Mouse (Mus musculus) kidney, adult 8-10 months (tissue): Measurements from ENCODE around the gene Ddrgk1.
"Not testable (repeated sequence)": the region's sequence is repeated elsewhere in the genome, so short reads cannot be mapped to it uniquely, and the experiment has no call there.

Experiments
- DNase-seq, 2 experiments: peaks; one replicate each; pipeline ENCODE4 v3.0.0; 2022

Ddrgk1 gene

GRCm38 (mm10) chr2:130649028-130649427, 15.4 kb downstream of the Ddrgk1 start:
- DNase-seq, result not testable (repeated sequence)

GRCm38 (mm10) chr2:130645198-130645597, 19.3 kb downstream of the Ddrgk1 start:
- DNase-seq, result no peak

- peak; percentile 91 to 93 for DNase-seq
These were observed 21.6 kb downstream of the Ddrgk1 start, which contains the start of gene Lzts3 for GRCm38 (mm10) chr2:130642684-130643369. Gene Lzts3 (minus strand): TSS chr2:130642803.

GRCm38 (mm10) chr2:130642197-130642660, 22.2 kb downstream of the Ddrgk1 start:
- DNase-seq, result no peak

GRCm38 (mm10) chr2:130641351-130642025, 23.0 kb downstream of the Ddrgk1 start:
- DNase-seq, result peak in 1 of 2 experiments; percentile 41

GRCm38 (mm10) chr2:130639276-130639675, 25.2 kb downstream of the Ddrgk1 start:
- DNase-seq, result peak in 1 of 2 experiments; percentile 51

- peak; percentile 95 to 97 for DNase-seq
These were observed 26.3 kb downstream of the Ddrgk1 start for GRCm38 (mm10) chr2:130638101-130638611.

GRCm38 (mm10) chr2:130635847-130636246, 28.6 kb downstream of the Ddrgk1 start:
- DNase-seq, result no peak

- DNase-seq, result no peak
These were observed 29.6 kb downstream of the Ddrgk1 start for GRCm38 (mm10) chr2:130634739-130635411.

GRCm38 (mm10) chr2:130634006-130634738, 30.3 kb downstream of the Ddrgk1 start:
- DNase-seq, result no peak

GRCm38 (mm10) chr2:130632887-130633675, 31.4 kb downstream of the Ddrgk1 start:
- DNase-seq, result no peak

- DNase-seq, result peak; percentile 63 to 79
These were observed 32.0 kb downstream of the Ddrgk1 start for GRCm38 (mm10) chr2:130632416-130632815.

- DNase-seq, result peak; percentile 85 to 94
These were observed 34.6 kb downstream of the Ddrgk1 start, which contains the start of the genes Fastkd5 and Ubox5 for GRCm38 (mm10) chr2:130629839-130630203. Gene Fastkd5 (minus strand): TSS chr2:130630027. Gene Ubox5 (minus strand): TSS chr2:130630038.

- no peak for DNase-seq
These were observed 35.2 kb downstream of the Ddrgk1 start for GRCm38 (mm10) chr2:130629080-130629838.

GRCm38 (mm10) chr2:130628424-130628823, 36.0 kb downstream of the Ddrgk1 start:
- DNase-seq, result no peak

- DNase-seq, result peak; percentile 50 to 54
These were observed 45.5 kb downstream of the Ddrgk1 start for GRCm38 (mm10) chr2:130618972-130619371.

- DNase-seq, result peak in 1 of 2 experiments; percentile 57
These were observed 51.4 kb downstream of the Ddrgk1 start for GRCm38 (mm10) chr2:130613091-130613490.
